24 mouse cellular contexts compared by ENCODE assay signal in genomic region chr14:120583807-120584206, GRCm38 (mm10).
DNase-seq lines count a peak whose midpoint lies in the region; ATAC-seq and TF ChIP-seq lines count a peak whose summit lies in the region.
"Had no signal": no experiment of that assay in that cellular context is flagged by ENCODE, and none has a peak within 500 bp of the region (broad histone marks: within the 10 kb centered on the region; RNA-seq: fewer than 3 reads in every experiment).

No protein-coding gene starts in this region.

- 64% methylated on average over 3 of the region's 3 CpGs for WGBS in heart, embryonic 10.5 days
- 65% methylated on average over 3 of the region's 3 CpGs for WGBS in heart, embryonic 11.5 days (ENCODE audit: insufficient replicate concordance)
- WGBS in lung, embryonic 14.5 days = 69% methylated on average over 3 of the region's 3 CpGs
- 82% methylated on average over 3 of the region's 3 CpGs for WGBS in midbrain, embryonic 11.5 days

- H3K27ac ChIP-seq in heart, embryonic 10.5 days = no peak overlapping the region
- H3K27ac ChIP-seq in heart, embryonic 11.5 days (ENCODE audit: low read depth, low read length) = no peak overlapping the region
- H3K27ac ChIP-seq in lung, embryonic 14.5 days (ENCODE audit: low read depth) = no peak overlapping the region
- H3K27ac ChIP-seq in midbrain, embryonic 11.5 days (ENCODE audit: low read depth, low read length) = no peak overlapping the region
- H3K27ac ChIP-seq: embryonic facial prominence, embryonic 15.5 days; gastrocnemius, adult 2 months; heart, embryonic 13.5 days; hindbrain, postnatal 0 days; limb, embryonic 15.5 days; liver, embryonic 14.5 days had no signal

- no peak overlapping the region for H3K4me2 ChIP-seq in heart, embryonic 11.5 days
- no peak overlapping the region for H3K4me2 ChIP-seq in lung, embryonic 14.5 days
- no peak overlapping the region for H3K4me2 ChIP-seq in midbrain, embryonic 11.5 days
- H3K4me2 ChIP-seq: embryonic facial prominence, embryonic 15.5 days; heart, embryonic 13.5 days; limb, embryonic 15.5 days had no signal

- H3K9me3 ChIP-seq in heart, embryonic 10.5 days = no peaks in the 10 kb centered on the region
- H3K9me3 ChIP-seq in heart, embryonic 11.5 days (replicated peaks; ENCODE audit: control insufficient read depth, low read length) = no peaks in the 10 kb centered on the region
- H3K9me3 ChIP-seq in lung, embryonic 14.5 days (ENCODE audit: low read depth, low read length) = no peaks in the 10 kb centered on the region
- no peaks in the 10 kb centered on the region for H3K9me3 ChIP-seq in midbrain, embryonic 11.5 days (ENCODE audit: control insufficient read depth, low read length)
- H3K9me3 ChIP-seq: embryonic facial prominence, embryonic 15.5 days; heart, embryonic 13.5 days; limb, embryonic 15.5 days had no signal

- no peaks in the 10 kb centered on the region for H3K36me3 ChIP-seq in heart, embryonic 10.5 days
- H3K36me3 ChIP-seq in heart, embryonic 11.5 days (ENCODE audit: control insufficient read depth, insufficient read depth, low read length) = no peaks in the 10 kb centered on the region
- no peaks in the 10 kb centered on the region for H3K36me3 ChIP-seq in lung, embryonic 14.5 days (ENCODE audit: insufficient read depth)
- no peaks in the 10 kb centered on the region for H3K36me3 ChIP-seq in midbrain, embryonic 11.5 days (ENCODE audit: control insufficient read depth, insufficient read depth, low read length)
- H3K36me3 ChIP-seq: embryonic facial prominence, embryonic 15.5 days; heart, embryonic 13.5 days; limb, embryonic 15.5 days had no signal

- no peak for TF ChIP-seq CTCF in lung, embryonic 14.5 days (IDR thresholded peaks at IDR 0.05; ENCODE audit: low read depth)

- no peak overlapping the region for H3K4me3 ChIP-seq in heart, embryonic 10.5 days
- H3K4me3 ChIP-seq in heart, embryonic 11.5 days (ENCODE audit: low read depth, low read length) = no peak overlapping the region
- no peak overlapping the region for H3K4me3 ChIP-seq in lung, embryonic 14.5 days (ENCODE audit: low read depth, low read length)
- H3K4me3 ChIP-seq in midbrain, embryonic 11.5 days (ENCODE audit: low read depth, low read length) = no peak overlapping the region
- H3K4me3 ChIP-seq: embryonic facial prominence, embryonic 15.5 days; gastrocnemius, adult 2 months; heart, embryonic 13.5 days; limb, embryonic 15.5 days had no signal

- peak; percentile 54 for DNase-seq in heart, embryonic 10.5 days (ENCODE audit: low spot score)
- peak; percentile 37 for DNase-seq in lung, embryonic 14.5 days
- DNase-seq in lung, postnatal 25 days (ENCODE audit: low spot score) = no peak
- DNase-seq in midbrain, embryonic 11.5 days (ENCODE audit: low spot score, missing footprints) = no peak
- DNase-seq: adrenal gland, postnatal 25 days; cerebellum, adult 11 months; cerebellum, postnatal 10 days; gastrocnemius, adult 2 months; heart, postnatal 14 days; left cerebral cortex, postnatal 4 days; midbrain, embryonic 14.5 days; right cerebral cortex, postnatal 25 days; spleen, adult 18-20 months had no signal

- no peaks in the 10 kb centered on the region for H3K27me3 ChIP-seq in heart, embryonic 10.5 days (ENCODE audit: insufficient read depth, poor library complexity, severe bottlenecking)
- H3K27me3 ChIP-seq in heart, embryonic 11.5 days (ENCODE audit: control insufficient read depth, insufficient read depth, low read length) = no peaks in the 10 kb centered on the region
- H3K27me3 ChIP-seq in lung, embryonic 14.5 days (ENCODE audit: insufficient read depth, low read length) = no peaks in the 10 kb centered on the region
- H3K27me3 ChIP-seq in midbrain, embryonic 11.5 days (ENCODE audit: control insufficient read depth, insufficient read depth, low read length) = no peaks in the 10 kb centered on the region
- H3K27me3 ChIP-seq: embryonic facial prominence, embryonic 15.5 days; heart, embryonic 13.5 days; limb, embryonic 15.5 days had no signal

- no peak for ATAC-seq in heart, embryonic 11.5 days (replicated peaks; ENCODE audit: insufficient number of reproducible peaks, low FRiP score, low TSS enrichment)
- ATAC-seq in lung, embryonic 14.5 days (ENCODE audit: insufficient read depth) = no peak
- peak; percentile 51 for ATAC-seq in CD4-positive, CD25-positive, alpha-beta regulatory T cell, adult 4 months
- peak; percentile 66 for ATAC-seq in common myeloid progenitor, adult 5-6 weeks (replicated peaks; ENCODE audit: low read depth, poor library complexity, severe bottlenecking)
- ATAC-seq in midbrain, embryonic 11.5 days (ENCODE audit: low FRiP score) = no peak
- ATAC-seq in megakaryocyte-erythroid progenitor cell, adult 5-6 weeks (replicated peaks; ENCODE audit: low FRiP score, low TSS enrichment, poor library complexity, severe bottlenecking) = no peak
- ATAC-seq: forebrain, embryonic 14.5 days; hindbrain, postnatal 0 days; intestine, postnatal 0 days had no signal

- H3K4me1 ChIP-seq in heart, embryonic 10.5 days = no peaks in the 10 kb centered on the region
- no peaks in the 10 kb centered on the region for H3K4me1 ChIP-seq in heart, embryonic 11.5 days (ENCODE audit: control insufficient read depth, insufficient read depth, low read length)
- H3K4me1 ChIP-seq in lung, embryonic 14.5 days (ENCODE audit: insufficient read depth) = no peaks in the 10 kb centered on the region
- H3K4me1 ChIP-seq in midbrain, embryonic 11.5 days (ENCODE audit: control insufficient read depth, insufficient read depth, low read length) = no peaks in the 10 kb centered on the region
- H3K4me1 ChIP-seq: embryonic facial prominence, embryonic 15.5 days; heart, embryonic 13.5 days; limb, embryonic 15.5 days had no signal

- no peak overlapping the region for H3K9ac ChIP-seq in heart, embryonic 11.5 days (ENCODE audit: low read depth, low read length)
- no peak overlapping the region for H3K9ac ChIP-seq in lung, embryonic 14.5 days
- H3K9ac ChIP-seq in midbrain, embryonic 11.5 days (ENCODE audit: low read length) = no peak overlapping the region
- H3K9ac ChIP-seq: embryonic facial prominence, embryonic 15.5 days; heart, embryonic 13.5 days; limb, embryonic 15.5 days; liver, embryonic 14.5 days had no signal

Comparison
In these comparisons a context has a peak if more than half of its experiments do, and no peak if none do; other contexts are left out.
1. DNase-seq: peak in heart, embryonic 10.5 days (single experiment) and lung, embryonic 14.5 days (single experiment); none in lung, postnatal 25 days (single experiment) and midbrain, embryonic 11.5 days (single experiment).
2. ATAC-seq: peak in CD4-positive, CD25-positive, alpha-beta regulatory T cell, adult 4 months (single experiment) and common myeloid progenitor, adult 5-6 weeks (single experiment); none in heart, embryonic 11.5 days (single experiment), lung, embryonic 14.5 days (single experiment), midbrain, embryonic 11.5 days (single experiment) and megakaryocyte-erythroid progenitor cell, adult 5-6 weeks (single experiment).